Mouse (Mus musculus): ENCODE measurements at regions not wholly inside any gene's neighbourhood (a gene's known extent, or its start where the extent isn't known, plus 50 kb on each side); places are given as distances from the start of the nearest gene placed in this dataset.

DNA sequence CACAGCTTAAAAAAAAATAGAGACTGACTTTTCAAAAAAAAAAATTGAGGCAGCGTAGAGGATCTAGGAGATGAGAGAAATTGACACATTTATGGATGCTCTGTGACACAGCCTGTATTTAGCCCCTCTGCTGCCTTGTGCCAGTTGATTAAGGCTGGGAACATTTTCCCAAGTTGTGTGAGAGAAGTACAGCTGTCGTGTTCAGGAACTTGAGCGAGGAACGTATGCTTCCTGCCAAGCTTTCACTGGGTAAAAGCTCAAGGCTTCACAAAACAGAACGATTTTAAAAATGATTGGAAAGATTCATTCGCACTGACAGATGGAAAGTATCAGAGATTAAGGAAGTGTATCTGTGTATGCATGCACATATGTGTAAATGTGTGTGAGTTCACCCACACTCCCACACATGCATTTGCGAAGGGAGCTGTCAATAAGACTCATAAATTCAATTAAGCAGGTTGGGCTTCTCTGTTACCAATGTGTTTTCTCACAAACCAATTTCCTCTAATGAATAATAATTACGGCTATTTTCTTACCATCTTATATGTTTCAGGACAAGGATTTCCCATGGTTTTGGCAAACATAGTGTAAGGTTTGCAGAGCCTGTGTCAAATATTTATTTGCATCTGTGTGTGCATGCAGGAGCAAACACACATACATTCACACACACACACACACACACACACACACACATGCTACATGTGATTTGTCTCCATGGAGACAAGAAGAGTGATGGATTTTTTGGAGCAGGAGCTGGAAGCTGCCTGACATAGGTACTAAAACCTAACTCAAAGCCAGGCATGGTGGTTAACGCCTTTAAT lies 662.9 kb upstream of the Kirrel3 start:
- Histone ChIP-seq H3K27me3 (no peaks in the 10 kb centered on the region), H3K4me2 (no peak overlapping the region), H3K36me3 (no peaks in the 10 kb centered on the region), H3K9me3 (no peaks in the 10 kb centered on the region; the same call in 1 of the 2 replicates), H3K27ac (no peak overlapping the region), H3K4me3 (replicated peaks) (no peak overlapping the region), H3K4me1 (replicated peaks) (no peaks in the 10 kb centered on the region), H3K9ac (replicated peaks) (no peak overlapping the region)
- 76% methylated on average over 9 of the region's 9 CpGs for WGBS
- no peak for ATAC-seq (ENCODE audit: insufficient number of reproducible peaks, insufficient read depth, low FRiP score, low TSS enrichment, low read depth)

DNA sequence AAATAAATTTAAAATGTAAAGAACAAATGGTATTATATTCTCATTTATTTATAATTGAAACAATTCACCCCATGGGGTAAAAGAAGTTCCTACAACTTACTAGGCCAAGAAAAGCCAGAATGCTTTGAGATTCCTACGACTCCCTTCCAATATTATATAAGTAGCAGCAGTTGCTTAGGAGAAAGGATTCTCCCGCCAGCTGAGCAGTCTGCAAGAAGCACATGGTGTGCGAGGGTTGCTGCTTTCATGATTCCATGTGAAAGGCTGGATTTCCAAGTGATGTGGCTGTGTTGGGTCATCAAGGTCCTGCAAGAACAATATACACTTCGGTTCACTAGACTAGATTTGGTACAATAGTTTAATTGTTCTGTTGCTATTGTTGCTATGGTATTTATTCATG lies 659.6 kb upstream of the Kirrel3 start:
- WGBS = 89% methylated on average over 4 of the region's 4 CpGs
- no peak overlapping the region for H3K4me2 ChIP-seq
- H3K36me3 ChIP-seq = no peaks in the 10 kb centered on the region
- H3K9me3 ChIP-seq = no peaks in the 10 kb centered on the region
- H3K27ac ChIP-seq = no peak overlapping the region
- ATAC-seq (ENCODE audit: insufficient number of reproducible peaks, insufficient read depth, low FRiP score, low TSS enrichment, low read depth) = no peak
- no peak overlapping the region for H3K9ac ChIP-seq (replicated peaks)
- H3K4me1 ChIP-seq (replicated peaks) = no peaks in the 10 kb centered on the region
- no peak overlapping the region for H3K4me3 ChIP-seq (replicated peaks)
- no peaks in the 10 kb centered on the region for H3K27me3 ChIP-seq

DNA sequence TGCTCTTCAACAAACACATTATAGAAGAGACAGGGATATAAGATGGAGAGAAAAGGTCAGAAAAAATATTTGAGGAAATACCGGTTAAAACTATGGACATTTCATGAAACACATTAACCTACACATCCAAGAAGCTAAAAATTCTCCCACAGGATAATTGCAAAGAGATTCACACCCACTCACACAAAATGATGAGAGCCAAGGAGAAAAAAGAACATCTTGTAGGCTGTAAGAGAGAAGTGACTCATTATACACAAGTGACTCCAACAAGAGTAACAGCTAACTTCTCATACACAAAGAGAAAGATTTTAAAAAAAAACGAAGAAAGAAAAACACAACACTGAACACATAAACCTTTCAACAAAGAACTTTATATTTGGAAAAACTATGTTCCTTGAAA lies 658.3 kb upstream of the Kirrel3 start:
- Histone ChIP-seq H3K9me3 (no peaks in the 10 kb centered on the region), H3K27me3 (no peaks in the 10 kb centered on the region), H3K27ac (no peak overlapping the region), H3K4me2 (no peak overlapping the region), H3K4me1 (replicated peaks) (no peaks in the 10 kb centered on the region), H3K36me3 (no peaks in the 10 kb centered on the region), H3K9ac (replicated peaks) (no peak overlapping the region), H3K4me3 (replicated peaks) (no peak overlapping the region)
- WGBS = 80% methylated on average over 2 of the region's 2 CpGs
- ATAC-seq (ENCODE audit: insufficient number of reproducible peaks, insufficient read depth, low FRiP score, low TSS enrichment, low read depth) = no peak

DNA sequence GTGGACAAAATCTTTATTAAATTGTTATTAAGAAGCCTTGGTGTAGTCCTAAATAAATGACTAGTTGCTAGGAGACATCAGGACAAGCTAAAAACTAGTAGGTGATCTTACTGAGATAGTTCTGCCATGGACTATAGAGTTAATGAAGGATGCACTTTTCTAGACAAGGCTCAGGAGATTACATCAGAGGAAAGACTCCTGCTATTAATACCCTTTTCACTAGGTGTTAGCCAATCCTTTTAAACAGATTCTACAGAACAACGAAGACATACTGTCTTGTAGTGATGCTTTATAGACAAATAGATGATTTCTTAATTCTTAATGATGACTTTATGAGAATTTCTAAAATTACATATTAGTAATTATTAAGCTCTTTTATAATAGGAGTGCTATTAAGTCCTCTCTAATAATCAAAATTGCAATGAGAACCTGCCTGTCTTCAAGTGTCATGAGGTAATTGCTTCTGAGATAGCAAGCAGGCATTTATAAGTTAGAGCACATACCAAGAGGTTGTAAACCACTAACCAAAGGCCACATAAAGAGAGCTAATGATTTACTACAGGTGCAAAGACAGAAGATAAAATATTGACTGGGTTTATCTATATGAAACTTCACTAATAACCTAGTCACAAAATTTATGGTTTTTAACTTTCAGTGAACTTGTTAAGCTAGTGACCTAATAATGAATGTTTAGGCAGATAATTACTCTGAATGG lies 647.9 kb upstream of the Kirrel3 start:
- no peaks in the 10 kb centered on the region for H3K9me3 ChIP-seq
- no peaks in the 10 kb centered on the region for H3K36me3 ChIP-seq
- no peaks in the 10 kb centered on the region for H3K4me1 ChIP-seq (replicated peaks)
- no peak for ATAC-seq (ENCODE audit: insufficient number of reproducible peaks, insufficient read depth, low FRiP score, low TSS enrichment, low read depth)
- no peak overlapping the region for H3K27ac ChIP-seq
- H3K9ac ChIP-seq (replicated peaks) = no peak overlapping the region
- H3K27me3 ChIP-seq = no peaks in the 10 kb centered on the region
- no peak overlapping the region for H3K4me2 ChIP-seq
- no peak overlapping the region for H3K4me3 ChIP-seq (replicated peaks)
- WGBS = 76% methylated on average over 1 of the region's 1 CpGs

DNA sequence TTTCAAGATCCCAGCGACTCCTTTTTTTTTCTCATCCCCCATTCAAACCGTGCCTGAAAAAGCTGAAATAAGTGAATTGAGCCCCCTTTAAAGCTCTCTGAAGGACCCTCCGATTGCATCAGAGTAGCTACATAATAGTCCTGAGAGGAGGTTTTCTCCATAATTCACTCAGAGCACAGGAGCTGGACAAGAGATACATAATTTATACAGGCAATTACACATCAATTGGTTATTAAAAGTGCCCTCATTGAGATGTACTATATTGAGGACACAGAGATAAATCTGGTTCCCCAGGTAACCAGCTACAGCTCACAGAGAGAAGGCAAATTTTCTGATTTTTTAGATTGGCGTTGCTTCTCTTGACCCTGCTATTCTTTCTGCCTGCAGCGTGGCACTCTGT lies 636.1 kb upstream of the Kirrel3 start:
- WGBS = 88% methylated on average over 5 of the region's 5 CpGs
- H3K27me3 ChIP-seq = no peaks in the 10 kb centered on the region
- H3K4me1 ChIP-seq (replicated peaks) = no peaks in the 10 kb centered on the region
- ATAC-seq (ENCODE audit: insufficient number of reproducible peaks, insufficient read depth, low FRiP score, low TSS enrichment, low read depth) = no peak
- no peak overlapping the region for H3K4me2 ChIP-seq
- H3K4me3 ChIP-seq (replicated peaks) = no peak overlapping the region
- H3K27ac ChIP-seq = no peak overlapping the region
- no peaks in the 10 kb centered on the region for H3K36me3 ChIP-seq
- no peaks in the 10 kb centered on the region for H3K9me3 ChIP-seq
- no peak overlapping the region for H3K9ac ChIP-seq (replicated peaks)

DNA sequence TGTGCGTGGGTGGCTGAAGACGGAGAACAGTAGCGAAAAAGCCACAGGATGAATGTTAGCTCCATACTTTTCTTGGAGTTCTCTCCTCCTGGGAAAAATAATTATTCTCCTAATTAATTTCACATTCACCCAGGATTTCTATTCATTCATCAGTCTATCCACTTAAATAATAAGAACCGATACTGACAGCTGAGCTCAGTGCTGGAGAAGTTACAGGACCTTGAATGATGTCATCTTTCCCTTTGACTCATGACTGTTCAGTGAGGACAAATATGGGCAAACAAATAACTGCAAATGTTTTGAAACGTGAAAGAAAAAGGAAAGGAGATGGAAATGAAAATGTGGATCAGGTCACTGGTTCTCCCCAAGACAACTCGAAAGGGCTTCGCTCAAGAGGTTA lies 635.7 kb upstream of the Kirrel3 start:
- no peak overlapping the region for H3K27ac ChIP-seq
- no peaks in the 10 kb centered on the region for H3K27me3 ChIP-seq
- H3K4me1 ChIP-seq (replicated peaks) = no peaks in the 10 kb centered on the region
- H3K36me3 ChIP-seq = no peaks in the 10 kb centered on the region
- no peak overlapping the region for H3K4me2 ChIP-seq
- WGBS = 84% methylated on average over 7 of the region's 7 CpGs
- H3K9ac ChIP-seq (replicated peaks) = no peak overlapping the region
- no peak overlapping the region for H3K4me3 ChIP-seq (replicated peaks)
- no peak for ATAC-seq (ENCODE audit: insufficient number of reproducible peaks, insufficient read depth, low FRiP score, low TSS enrichment, low read depth)
- no peaks in the 10 kb centered on the region for H3K9me3 ChIP-seq

DNA sequence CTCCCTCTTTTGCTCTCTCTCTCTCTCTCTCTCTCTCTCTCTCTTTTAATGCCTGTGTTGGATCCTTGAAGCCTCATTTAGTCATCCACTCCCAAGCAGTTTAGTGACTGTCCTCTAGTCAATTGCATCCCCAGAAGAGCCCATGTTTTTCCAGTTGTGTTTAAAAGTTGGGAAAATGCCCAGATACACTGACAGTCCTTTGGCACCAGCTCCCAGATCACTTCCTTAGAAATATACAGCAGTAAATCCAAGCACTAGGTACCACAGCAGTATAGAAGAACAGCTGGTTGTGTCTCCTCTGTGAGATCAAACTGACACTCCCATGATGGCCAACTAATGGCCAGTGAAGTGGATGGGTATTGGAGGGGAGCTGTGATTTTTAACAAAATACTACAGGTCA lies 634.7 kb upstream of the Kirrel3 start:
- no peak overlapping the region for H3K9ac ChIP-seq (replicated peaks)
- no peaks in the 10 kb centered on the region for H3K9me3 ChIP-seq
- no peaks in the 10 kb centered on the region for H3K36me3 ChIP-seq
- no peak overlapping the region for H3K27ac ChIP-seq
- no peaks in the 10 kb centered on the region for H3K27me3 ChIP-seq
- no peak overlapping the region for H3K4me3 ChIP-seq (replicated peaks)
- H3K4me2 ChIP-seq = no peak overlapping the region
- no peak for ATAC-seq (ENCODE audit: insufficient number of reproducible peaks, insufficient read depth, low FRiP score, low TSS enrichment, low read depth)
- no peaks in the 10 kb centered on the region for H3K4me1 ChIP-seq (replicated peaks)

DNA sequence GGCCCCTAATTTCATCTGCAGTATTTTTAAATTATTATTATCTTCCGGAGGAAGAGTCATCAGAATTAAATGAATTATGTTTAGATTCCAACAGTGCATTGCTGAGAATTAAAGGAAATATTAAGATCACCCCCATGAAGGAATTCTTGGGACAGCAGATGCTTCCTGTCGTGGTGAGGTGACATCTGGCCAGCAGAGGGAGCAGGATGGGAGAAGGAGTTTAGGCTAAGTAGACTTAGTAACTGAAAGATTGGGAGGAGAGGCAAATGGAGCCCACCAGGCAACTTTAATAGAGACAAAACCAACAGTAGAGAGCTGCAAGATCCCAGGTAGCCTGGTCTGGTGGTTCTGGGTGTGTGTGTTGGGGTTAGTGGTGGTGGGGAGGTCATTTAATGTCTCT lies 629.5 kb upstream of the Kirrel3 start:
- ATAC-seq (ENCODE audit: insufficient number of reproducible peaks, insufficient read depth, low FRiP score, low TSS enrichment, low read depth) = no peak
- H3K4me2 ChIP-seq = no peak overlapping the region
- H3K27ac ChIP-seq = no peak overlapping the region
- no peak overlapping the region for H3K4me3 ChIP-seq (replicated peaks)
- H3K4me1 ChIP-seq (replicated peaks) = 0 out of 2 replicates have a peak, but pooled peaks cover 2% of the 10 kb centered on the region
- H3K9ac ChIP-seq (replicated peaks) = no peak overlapping the region
- H3K27me3 ChIP-seq = no peaks in the 10 kb centered on the region
- no peaks in the 10 kb centered on the region for H3K36me3 ChIP-seq
- 38% methylated on average over 2 of the region's 2 CpGs for WGBS
- no peaks in the 10 kb centered on the region for H3K9me3 ChIP-seq

DNA sequence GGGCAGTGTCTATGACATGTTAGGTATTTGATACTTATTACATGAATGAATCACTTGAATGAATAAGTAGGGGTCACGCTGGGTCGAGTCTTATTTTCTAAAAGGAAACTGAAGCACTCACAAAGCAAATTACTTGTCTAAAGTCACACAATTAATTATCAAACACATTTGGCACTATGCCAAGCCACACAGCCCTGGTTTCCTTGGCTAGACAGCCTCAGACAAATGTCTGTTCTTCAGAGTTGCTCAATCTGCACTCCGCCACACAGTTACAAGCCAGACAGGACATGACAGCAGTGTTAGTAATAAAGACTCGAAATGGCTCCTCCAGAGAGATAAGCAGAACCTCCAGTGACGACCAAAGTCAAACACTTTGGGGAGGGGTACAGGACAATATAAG lies 627.2 kb upstream of the Kirrel3 start:
- Histone ChIP-seq H3K27me3 (no peaks in the 10 kb centered on the region), H3K4me3 (replicated peaks) (no peak overlapping the region), H3K9ac (replicated peaks) (no peak overlapping the region), H3K4me1 (replicated peaks) (0 out of 2 replicates have a peak, but pooled peaks cover 2% of the 10 kb centered on the region), H3K36me3 (no peaks in the 10 kb centered on the region), H3K4me2 (no peak overlapping the region), H3K27ac (no peak overlapping the region), H3K9me3 (0 out of 2 replicates have a peak, but pooled peaks cover 3% of the 10 kb centered on the region)
- WGBS = 58% methylated on average over 5 of the region's 5 CpGs
- no peak for ATAC-seq (ENCODE audit: insufficient number of reproducible peaks, insufficient read depth, low FRiP score, low TSS enrichment, low read depth)

DNA sequence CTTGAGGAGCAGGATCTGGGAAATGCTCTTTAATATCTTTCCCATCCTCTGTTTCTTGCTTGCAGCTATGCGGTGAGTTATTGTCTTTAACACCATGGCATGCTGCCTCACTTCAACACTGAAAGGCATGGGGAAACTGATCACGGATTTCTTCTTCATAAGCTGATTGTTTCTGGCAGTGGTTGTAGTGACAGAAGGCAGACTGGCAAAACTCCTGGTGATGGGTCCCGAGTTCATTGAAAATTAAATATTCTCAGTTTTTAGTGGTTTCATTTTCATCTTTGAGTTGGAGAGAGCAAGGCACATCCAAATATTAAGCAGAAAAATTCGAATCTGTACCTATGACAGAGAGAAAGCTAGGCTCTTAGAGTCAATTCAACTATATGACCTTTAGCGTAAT lies 617.0 kb upstream of the Kirrel3 start:
- no peaks in the 10 kb centered on the region for H3K36me3 ChIP-seq
- 81% methylated on average over 5 of the region's 5 CpGs for WGBS
- no peak for ATAC-seq (ENCODE audit: insufficient number of reproducible peaks, insufficient read depth, low FRiP score, low TSS enrichment, low read depth)

DNA sequence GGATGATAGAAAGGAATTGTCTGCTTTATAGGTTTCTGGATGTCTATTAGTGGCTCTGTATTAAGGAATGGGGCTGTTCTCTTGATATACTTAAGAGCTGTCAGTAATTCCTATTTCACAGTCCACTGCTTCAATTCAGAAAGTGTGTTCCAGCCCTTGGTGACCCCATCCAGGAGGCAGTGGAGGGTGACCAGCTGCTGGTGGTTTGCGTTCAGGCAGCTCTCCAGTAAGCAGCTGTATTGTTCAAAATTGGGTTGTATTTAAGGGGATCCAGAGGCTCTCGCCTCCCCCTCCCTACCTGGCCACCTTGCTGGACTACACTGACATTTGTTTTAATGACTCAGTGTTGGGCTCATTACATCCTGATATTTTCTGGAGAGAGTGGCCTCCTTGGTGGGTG lies 598.4 kb upstream of the Kirrel3 start:
- no peak overlapping the region for H3K4me3 ChIP-seq (replicated peaks)
- H3K4me1 ChIP-seq (replicated peaks) = peaks cover 2% of the 10 kb centered on the region; the same call in 1 of the 2 replicates
- no peaks in the 10 kb centered on the region for H3K27me3 ChIP-seq
- H3K36me3 ChIP-seq = no peaks in the 10 kb centered on the region
- H3K9ac ChIP-seq (replicated peaks) = no peak overlapping the region
- H3K4me2 ChIP-seq = no peak overlapping the region
- H3K27ac ChIP-seq = no peak overlapping the region
- ATAC-seq (ENCODE audit: insufficient number of reproducible peaks, insufficient read depth, low FRiP score, low TSS enrichment, low read depth) = no peak
- H3K9me3 ChIP-seq = no peaks in the 10 kb centered on the region
- 62% methylated on average over 2 of the region's 2 CpGs for WGBS

More for the DNA sequence above, 617.0 kb upstream of the Kirrel3 start:
- Histone ChIP-seq H3K4me2 (no peak overlapping the region), H3K4me1 (replicated peaks) (no peaks in the 10 kb centered on the region), H3K27me3 (no peaks in the 10 kb centered on the region), H3K9ac (replicated peaks) (no peak overlapping the region), H3K27ac (no peak overlapping the region), H3K4me3 (replicated peaks) (no peak overlapping the region), H3K9me3 (no peaks in the 10 kb centered on the region)

All from limb, embryonic 12.5 days (tissue).